Mouse (Mus musculus) forebrain, embryonic 13.5 days (tissue): Measurements from ENCODE around the gene Prkcz. TPM values are rescaled to one million over a fixed set of nuclear protein-coding genes. Genes with fewer than 3 reads are reported as not detected.
"Not testable (repeated sequence)": the region's sequence is repeated elsewhere in the genome, so short reads cannot be mapped to it uniquely, and the experiment has no call there.

Experiments
- ATAC-seq: fragments of 200-750 bp; cut with Nextera tagmentation; 2 replicates; pipeline ENCODE4 v1.8.0; 2017
- H3K27ac ChIP-seq: fragments of 300-500 bp; sonication (generic); 2 replicates; pipeline ENCODE4 v1.5.1; 2015; ENCODE audit warnings: inconsistent platforms, mild to moderate bottlenecking, moderate library complexity
- H3K27me3 ChIP-seq: fragments of 300-500 bp; sonication (generic); 2 replicates; pipeline ENCODE4 v1.6.1; 2015; ENCODE audit warnings: mild to moderate bottlenecking, inconsistent platforms
- H3K36me3 ChIP-seq: fragments of 300-500 bp; sonication (generic); 2 replicates; pipeline ENCODE4 v1.6.1; 2015; ENCODE audit warnings: mild to moderate bottlenecking, inconsistent platforms; ENCODE audit not compliant: poor library complexity, severe bottlenecking
- H3K4me1 ChIP-seq: fragments of 300-500 bp; sonication (generic); 2 replicates; pipeline ENCODE4 v1.6.1; 2015; ENCODE audit warnings: inconsistent platforms
- H3K4me2 ChIP-seq: fragments of 300-500 bp; sonication (generic); 2 replicates; pipeline ENCODE4 v1.6.1; 2015; ENCODE audit warnings: inconsistent platforms, mild to moderate bottlenecking, moderate library complexity
- H3K4me3 ChIP-seq: fragments of 300-500 bp; sonication (generic); 2 replicates; pipeline ENCODE4 v1.5.1; 2015; ENCODE audit warnings: mild to moderate bottlenecking, inconsistent platforms
- H3K9ac ChIP-seq: fragments of 300-500 bp; sonication (generic); 2 replicates; pipeline ENCODE4 v1.6.1; 2015; ENCODE audit warnings: mild to moderate bottlenecking, inconsistent platforms
- H3K9me3 ChIP-seq: fragments of 300-500 bp; sonication (generic); replicated peaks from 2 replicates; pipeline ENCODE4 v1.6.1; 2016; ENCODE audit warnings: inconsistent platforms
- WGBS: fragments of 180-500 bp; shearing (Covaris S2); methylation state at CpG from one replicate; pipeline ENCODE4 v1.1.7; 2015; 5-methylcytosine and 5-hydroxymethylcytosine counted together
- polyA plus RNA-seq: library from polyadenylated mRNA; unstranded; fragments of >200 nt; fragmentation: Nextera tagmentation; extraction: Ambion mirVana; gene quantifications from 2 replicates; pipeline ENCODE4 v1.2.1, GENCODE M21; 2015

Gene Prkcz
- polyA plus RNA-seq, 1 experiment from 2014 or later = 33.2 TPM

GRCm38 (mm10) chr4:155248054-155248453, 113.1 kb downstream of the Prkcz start:
- H3K36me3 ChIP-seq, H3K4me3 ChIP-seq, H3K4me2 ChIP-seq, H3K9ac ChIP-seq, ATAC-seq, H3K27me3 ChIP-seq, H3K9me3 ChIP-seq, H3K27ac ChIP-seq: not testable (repeated sequence)
- peaks cover 33% of the 10 kb centered on the region for H3K4me1 ChIP-seq
- WGBS = 92% methylated on average over 3 of the region's 3 CpGs

- Histone ChIP-seq H3K4me3 (no peak overlapping the region), H3K4me1 (peaks cover 21% of the 10 kb centered on the region), H3K9me3 (no peaks in the 10 kb centered on the region), H3K4me2 (no peak overlapping the region), H3K27me3 (no peaks in the 10 kb centered on the region), H3K36me3 (no peaks in the 10 kb centered on the region), H3K9ac (no peak overlapping the region), H3K27ac (no peak overlapping the region; the same call in 1 of the 2 replicates)
- 81% methylated on average over 12 of the region's 12 CpGs for WGBS
- no peak for ATAC-seq
Observed at GRCm38 (mm10) chr4:155246691-155247105, 114.5 kb downstream of the Prkcz start.

- 78% methylated on average over 6 of the region's 6 CpGs for WGBS
- Histone ChIP-seq H3K4me1 (peaks cover 13% of the 10 kb centered on the region), H3K4me2 (no peak overlapping the region), H3K9ac (no peak overlapping the region), H3K36me3 (no peaks in the 10 kb centered on the region), H3K4me3 (no peak overlapping the region), H3K27ac (no peak overlapping the region), H3K9me3 (no peaks in the 10 kb centered on the region), H3K27me3 (no peaks in the 10 kb centered on the region)
- no peak for ATAC-seq
Observed at GRCm38 (mm10) chr4:155245770-155246492, 115.2 kb downstream of the Prkcz start.

- WGBS = 89% methylated on average over 12 of the region's 12 CpGs
- peaks cover 7% of the 10 kb centered on the region for H3K4me1 ChIP-seq
- H3K36me3 ChIP-seq = no peaks in the 10 kb centered on the region
- H3K9me3 ChIP-seq = no peaks in the 10 kb centered on the region
- no peak overlapping the region for H3K4me2 ChIP-seq
- no peak overlapping the region for H3K27ac ChIP-seq
- H3K4me3 ChIP-seq = no peak overlapping the region
- no peaks in the 10 kb centered on the region for H3K27me3 ChIP-seq
- H3K9ac ChIP-seq = no peak overlapping the region
- ATAC-seq = no peak
Observed at GRCm38 (mm10) chr4:155243233-155243632, 117.9 kb downstream of the Prkcz start.

GRCm38 (mm10) chr4:155242292-155242691, 118.9 kb downstream of the Prkcz start:
- Histone ChIP-seq H3K27ac (no peak overlapping the region), H3K9me3 (no peaks in the 10 kb centered on the region), H3K4me3 (no peak overlapping the region), H3K9ac (no peak overlapping the region), H3K4me1 (peaks cover 7% of the 10 kb centered on the region), H3K27me3 (no peaks in the 10 kb centered on the region), H3K4me2 (no peak overlapping the region), H3K36me3 (no peaks in the 10 kb centered on the region)
- ATAC-seq = no peak
- WGBS = 92% methylated on average over 5 of the region's 5 CpGs

- Histone ChIP-seq H3K9me3 (no peaks in the 10 kb centered on the region), H3K4me1 (peaks cover 9% of the 10 kb centered on the region), H3K9ac (no peak overlapping the region), H3K36me3 (no peaks in the 10 kb centered on the region), H3K27ac (no peak overlapping the region), H3K27me3 (no peaks in the 10 kb centered on the region), H3K4me3 (no peak overlapping the region), H3K4me2 (no peak overlapping the region)
- ATAC-seq = no peak
- WGBS = 87% methylated on average over 9 of the region's 9 CpGs
Observed at GRCm38 (mm10) chr4:155241789-155242188, 119.4 kb downstream of the Prkcz start.

- 56% methylated on average over 6 of the region's 6 CpGs for WGBS
- no peak overlapping the region for H3K4me3 ChIP-seq
- H3K9ac ChIP-seq = 0 out of 2 replicates have a peak overlapping the region, but pooled peaks have one; percentile 18
Observed at GRCm38 (mm10) chr4:155239494-155239893, 121.7 kb downstream of the Prkcz start.

GRCm38 (mm10) chr4:155238276-155238675, 122.9 kb downstream of the Prkcz start:
- Histone ChIP-seq H3K4me2 (no peak overlapping the region), H3K36me3 (no peaks in the 10 kb centered on the region), H3K9me3 (no peaks in the 10 kb centered on the region), H3K27ac (no peak overlapping the region), H3K27me3 (no peaks in the 10 kb centered on the region), H3K4me3 (no peak overlapping the region), H3K4me1 (peaks cover 40% of the 10 kb centered on the region), H3K9ac (no peak overlapping the region)
- 86% methylated on average over 5 of the region's 5 CpGs for WGBS
- ATAC-seq = no peak

More at GRCm38 (mm10) chr4:155239494-155239893, 121.7 kb downstream of the Prkcz start:
- H3K4me2 ChIP-seq = no peak overlapping the region
- H3K36me3 ChIP-seq = no peaks in the 10 kb centered on the region
- no peak overlapping the region for H3K27ac ChIP-seq
- H3K4me1 ChIP-seq = peaks cover 28% of the 10 kb centered on the region
- H3K27me3 ChIP-seq = no peaks in the 10 kb centered on the region
- no peak for ATAC-seq
- H3K9me3 ChIP-seq = no peaks in the 10 kb centered on the region

- Histone ChIP-seq H3K9ac (peak overlapping the region; percentile 62; the same call in 1 of the 2 replicates), H3K36me3 (no peaks in the 10 kb centered on the region), H3K9me3 (no peaks in the 10 kb centered on the region), H3K27me3 (no peaks in the 10 kb centered on the region), H3K4me3 (no peak overlapping the region), H3K4me1 (peaks cover 42% of the 10 kb centered on the region), H3K27ac (peak overlapping the region; percentile 97), H3K4me2 (no peak overlapping the region)
- 83% methylated on average over 12 of the region's 12 CpGs for WGBS
- ATAC-seq = no peak
Observed at GRCm38 (mm10) chr4:155236737-155237385, 124.3 kb downstream of the Prkcz start.

- H3K9me3 ChIP-seq = no peaks in the 10 kb centered on the region
- peak; percentile 91 for ATAC-seq
- H3K4me3 ChIP-seq = peak overlapping the region; percentile 3; the same call in 1 of the 2 replicates
- no peaks in the 10 kb centered on the region for H3K36me3 ChIP-seq
- H3K4me1 ChIP-seq = peaks cover 42% of the 10 kb centered on the region
- peak overlapping the region; percentile 62 for H3K9ac ChIP-seq
- H3K4me2 ChIP-seq = peak overlapping the region; percentile 49
- H3K27ac ChIP-seq = peak overlapping the region; percentile 97
- WGBS = 5% methylated on average over 18 of the region's 18 CpGs
- no peaks in the 10 kb centered on the region for H3K27me3 ChIP-seq
Observed at GRCm38 (mm10) chr4:155235311-155236119, 125.6 kb downstream of the Prkcz start.

- Histone ChIP-seq H3K27me3 (no peaks in the 10 kb centered on the region), H3K4me3 (0 out of 2 replicates have a peak overlapping the region, but pooled peaks have one; percentile 3), H3K9me3 (no peaks in the 10 kb centered on the region), H3K36me3 (no peaks in the 10 kb centered on the region), H3K27ac (peak overlapping the region; percentile 97), H3K9ac (peak overlapping the region; percentile 62), H3K4me1 (peaks cover 42% of the 10 kb centered on the region), H3K4me2 (peak overlapping the region; percentile 49)
- peak; percentile 31; the same call in 1 of the 2 replicates for ATAC-seq
- 67% methylated on average over 8 of the region's 8 CpGs for WGBS
Observed at GRCm38 (mm10) chr4:155234371-155235310, 126.5 kb downstream of the Prkcz start.
